Mouse (Mus musculus): ENCODE data around the gene Insr.

DNA sequence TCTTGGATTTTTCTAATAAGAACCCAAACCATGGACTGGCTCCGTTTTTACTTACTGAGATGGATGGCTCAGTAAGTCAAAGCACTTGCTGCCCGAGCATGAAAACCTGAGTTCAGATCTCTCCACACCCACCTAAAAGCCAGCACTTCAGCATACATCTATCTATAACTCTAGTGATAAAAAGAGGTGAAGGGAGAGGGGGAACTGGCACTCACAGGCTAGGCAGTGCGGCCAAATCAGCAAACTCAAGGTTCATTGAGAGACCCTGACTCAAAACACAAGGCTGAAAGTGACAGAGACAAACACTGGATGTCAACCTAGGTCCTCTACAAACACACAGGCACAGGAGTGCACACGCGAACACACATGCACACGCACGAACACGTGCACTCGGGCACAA, 2.2 kb downstream of the Insr start:
- TF ChIP-seq CTCF (IDR thresholded peaks at IDR 0.05; ENCODE audit: low read depth, low read length) (no peak), POLR2A (IDR thresholded peaks at IDR 0.05; ENCODE audit: borderline replicate concordance, low read depth, low read length) (no peak)
